Mouse (Mus musculus): ENCODE data around the gene Sytl1.

Sytl1 gene

GRCm38 (mm10) chr4:133281951-133282481, 19.1 kb upstream of the Sytl1 start:
- in situ Hi-C loops (cut with MboI, MseI) = no loop called here

GRCm38 (mm10) chr4:133281513-133281912, 18.6 kb upstream of the Sytl1 start:
- in situ Hi-C loops (cut with MboI, MseI) = no loop called here

GRCm38 (mm10) chr4:133278482-133278881, 15.6 kb upstream of the Sytl1 start:
- in situ Hi-C loops (cut with MboI, MseI) = no loop called here

- in situ Hi-C loops (cut with MboI, MseI) = no loop called here
These were observed 15.2 kb upstream of the Sytl1 start for GRCm38 (mm10) chr4:133278067-133278466.

GRCm38 (mm10) chr4:133277104-133278026, 14.5 kb upstream of the Sytl1 start, which contains the start of gene Tmem222:
TSS of gene Tmem222 (minus strand) at chr4:133277792.
- in situ Hi-C loops (cut with MboI, MseI) = no loop called here

GRCm38 (mm10) chr4:133270929-133271328, 8.0 kb upstream of the Sytl1 start:
- in situ Hi-C loops (cut with MboI, MseI) = no loop called here

- in situ Hi-C loops (cut with MboI, MseI) = no loop called here
These were observed 6.7 kb upstream of the Sytl1 start for GRCm38 (mm10) chr4:133269596-133269995.

- in situ Hi-C loops (cut with MboI, MseI) = no loop called here
These were observed 6.0 kb upstream of the Sytl1 start for GRCm38 (mm10) chr4:133268931-133269330.

- in situ Hi-C loops (cut with MboI, MseI) = no loop called here
These were observed 3.5 kb upstream of the Sytl1 start for GRCm38 (mm10) chr4:133266248-133266880.

- in situ Hi-C loops (cut with MboI, MseI) = no loop called here
These were observed 2.8 kb upstream of the Sytl1 start for GRCm38 (mm10) chr4:133265759-133266158.

- in situ Hi-C loops (cut with MboI, MseI) = no loop called here
These were observed 2.4 kb upstream of the Sytl1 start for GRCm38 (mm10) chr4:133265297-133265696.

GRCm38 (mm10) chr4:133264559-133264958, 1.6 kb upstream of the Sytl1 start:
- in situ Hi-C loops (cut with MboI, MseI) = no loop called here

- in situ Hi-C loops (cut with MboI, MseI) = no loop called here
These were observed 843 bp upstream of the Sytl1 start for GRCm38 (mm10) chr4:133263756-133264155.

- in situ Hi-C loops (cut with MboI, MseI) = no loop called here
These were observed 543 bp downstream of the Sytl1 start for GRCm38 (mm10) chr4:133262375-133262765.

GRCm38 (mm10) chr4:133261641-133262374, 1.1 kb downstream of the Sytl1 start:
- in situ Hi-C loops (cut with MboI, MseI) = no loop called here

- in situ Hi-C loops (cut with MboI, MseI) = no loop called here
These were observed 5.0 kb downstream of the Sytl1 start for GRCm38 (mm10) chr4:133257798-133258408.

- in situ Hi-C loops (cut with MboI, MseI) = no loop called here
These were observed 5.7 kb downstream of the Sytl1 start for GRCm38 (mm10) chr4:133257230-133257629.

GRCm38 (mm10) chr4:133256820-133257219, 6.1 kb downstream of the Sytl1 start:
- in situ Hi-C loops (cut with MboI, MseI) = no loop called here

GRCm38 (mm10) chr4:133255392-133255791, 7.5 kb downstream of the Sytl1 start:
- in situ Hi-C loops (cut with MboI, MseI) = no loop called here

- in situ Hi-C loops (cut with MboI, MseI) = no loop called here
These were observed 9.5 kb downstream of the Sytl1 start for GRCm38 (mm10) chr4:133253412-133253811.

GRCm38 (mm10) chr4:133252089-133252488, 10.8 kb downstream of the Sytl1 start:
- in situ Hi-C loops (cut with MboI, MseI) = no loop called here

All from T-helper 17 cell (primary cell).